Mouse (Mus musculus): ENCODE measurements at regions not wholly inside any gene's neighbourhood (a gene's known extent, or its start where the extent isn't known, plus 50 kb on each side); places are given as distances from the start of the nearest gene placed in this dataset.

GRCm38 (mm10) chr5:118404398-118404797 is 156.1 kb upstream of the Med13l start:
- TF ChIP-seq CTCF (IDR thresholded peaks at IDR 0.05; ENCODE audit: insufficient read depth, low read depth, low read length), result no peak
- TF ChIP-seq POLR2A (IDR thresholded peaks at IDR 0.05; ENCODE audit: insufficient read depth, low read depth, low read length), result no peak
